Mouse (Mus musculus): ENCODE results near the gene Rab25.
"Not testable (repeated sequence)": the region's sequence is repeated elsewhere in the genome, so short reads cannot be mapped to it uniquely, and the experiment has no call there.

Rab25 gene

GRCm38 (mm10) chr3:88548180-88548917 lies at the start of gene Rab25:
Rab25 (minus strand) TSS chr3:88548300.
- no peak for DNase-seq

- not testable (repeated sequence) for DNase-seq
Measured at GRCm38 (mm10) chr3:88596547-88596946, 48.4 kb upstream of the Rab25 start.

- DNase-seq, result no peak
Measured at GRCm38 (mm10) chr3:88593893-88594580, 45.9 kb upstream of the Rab25 start.

- no peak for DNase-seq
Measured at GRCm38 (mm10) chr3:88592942-88593576, 45.0 kb upstream of the Rab25 start.

- DNase-seq, result peak; percentile 24 to 59
Measured at GRCm38 (mm10) chr3:88591950-88592731, 44.0 kb upstream of the Rab25 start.

GRCm38 (mm10) chr3:88591044-88591443 lies 42.9 kb upstream of the Rab25 start:
- DNase-seq, result no peak

- no peak for DNase-seq
Measured at GRCm38 (mm10) chr3:88590246-88590645, 42.1 kb upstream of the Rab25 start.

GRCm38 (mm10) chr3:88586640-88587039 lies 38.5 kb upstream of the Rab25 start:
- DNase-seq, result no peak

- no peak for DNase-seq
Measured at GRCm38 (mm10) chr3:88585769-88586168, 37.7 kb upstream of the Rab25 start.

GRCm38 (mm10) chr3:88579454-88580117 lies 31.5 kb upstream of the Rab25 start:
- DNase-seq, result peak; percentile 81 to 86

- DNase-seq, result no peak
Measured at GRCm38 (mm10) chr3:88578498-88579424, 30.7 kb upstream of the Rab25 start.

GRCm38 (mm10) chr3:88577846-88578245 lies 29.7 kb upstream of the Rab25 start:
- not testable (repeated sequence) for DNase-seq

GRCm38 (mm10) chr3:88575540-88575939 lies 27.4 kb upstream of the Rab25 start, which contains the start of gene Ssr2:
Ssr2 (plus strand) TSS chr3:88575876.
- DNase-seq, result no peak

- DNase-seq, result no peak
Measured at GRCm38 (mm10) chr3:88573810-88574209, 25.7 kb upstream of the Rab25 start.

- DNase-seq, result no peak
Measured at GRCm38 (mm10) chr3:88572835-88573234, 24.7 kb upstream of the Rab25 start.

GRCm38 (mm10) chr3:88571856-88572255 lies 23.8 kb upstream of the Rab25 start:
- DNase-seq, result no peak

- no peak for DNase-seq
Measured at GRCm38 (mm10) chr3:88570341-88570740, 22.2 kb upstream of the Rab25 start.

GRCm38 (mm10) chr3:88569694-88570093 lies 21.6 kb upstream of the Rab25 start:
- no peak for DNase-seq

GRCm38 (mm10) chr3:88569093-88569492 lies 21.0 kb upstream of the Rab25 start:
- no peak for DNase-seq

GRCm38 (mm10) chr3:88568615-88569014 lies 20.5 kb upstream of the Rab25 start:
- no peak for DNase-seq

- DNase-seq, result no peak
Measured at GRCm38 (mm10) chr3:88567892-88568291, 19.8 kb upstream of the Rab25 start.
